Mouse (Mus musculus): ENCODE data around the gene Rnf213. TPM values are rescaled to one million over a fixed set of nuclear protein-coding genes. Genes with fewer than 3 reads are reported as not detected.

Gene Rnf213
- total RNA-seq, 2 experiments from 2014 or later = 2.2 to 2.6 TPM

- intact Hi-C loops (cut with DNase I) = loop anchor here (5.0 kb wide), 1 partner anchor 40 kb away; the partner anchor contains the start of gene Nptx1
- DNase-seq (ENCODE audit: low spot score in 2 of 2) = peak; percentile 66 to 94
These were observed 114.9 kb downstream of the Rnf213 start for GRCm38 (mm10) chr11:119507772-119508171.

GRCm38 (mm10) chr11:119509165-119509776 lies 116.4 kb downstream of the Rnf213 start:
- no peak for DNase-seq (ENCODE audit: low spot score in 2 of 2)
- intact Hi-C loops (cut with DNase I) = loop anchor here (5.0 kb wide), 1 partner anchor 38 kb away; the partner anchor contains the start of gene Nptx1

GRCm38 (mm10) chr11:119513038-119513659 lies 120.2 kb downstream of the Rnf213 start:
- intact Hi-C loops (cut with DNase I) = no loop called here
- DNase-seq (ENCODE audit: low spot score in 2 of 2) = no peak

GRCm38 (mm10) chr11:119514108-119514860 lies 121.4 kb downstream of the Rnf213 start:
- intact Hi-C loops (cut with DNase I) = no loop called here
- DNase-seq (ENCODE audit: low spot score in 2 of 2) = no peak

- DNase-seq (ENCODE audit: low spot score in 2 of 2) = peak; percentile 59 to 87
- intact Hi-C loops (cut with DNase I) = loop anchor here (1.0 to 5.0 kb wide), 3 partner anchors 32 to 392 kb away; partner anchors contain the start of gene Nptx1
These were observed 122.2 kb downstream of the Rnf213 start for GRCm38 (mm10) chr11:119514967-119515636.

- intact Hi-C loops (cut with DNase I) = loop anchor here (1.0 to 5.0 kb wide), 3 partner anchors 31 to 391 kb away; partner anchors contain the start of gene Nptx1
- peak; percentile 72 to 92 for DNase-seq (ENCODE audit: low spot score in 2 of 2)
These were observed 123.2 kb downstream of the Rnf213 start for GRCm38 (mm10) chr11:119515823-119516676.

GRCm38 (mm10) chr11:119516677-119517361 lies 123.9 kb downstream of the Rnf213 start:
- intact Hi-C loops (cut with DNase I) = loop anchor here (5.0 kb wide), 2 partner anchors 280 to 390 kb away; no protein-coding TSS in a partner anchor
- peak in 1 of 2 experiments; percentile 80 for DNase-seq (ENCODE audit: low spot score in 2 of 2)

- intact Hi-C loops (cut with DNase I) = loop anchor here (5.0 kb wide), 2 partner anchors 278 to 388 kb away; no protein-coding TSS in a partner anchor
- no peak for DNase-seq (ENCODE audit: low spot score in 2 of 2)
These were observed 126.5 kb downstream of the Rnf213 start for GRCm38 (mm10) chr11:119519387-119519786.

- intact Hi-C loops (cut with DNase I) = no loop called here
- peak in 1 of 2 experiments; percentile 73 for DNase-seq (ENCODE audit: low spot score in 2 of 2)
These were observed 127.3 kb downstream of the Rnf213 start for GRCm38 (mm10) chr11:119520005-119520712.

- intact Hi-C loops (cut with DNase I) = no loop called here
- no peak for DNase-seq (ENCODE audit: low spot score in 2 of 2)
These were observed 127.8 kb downstream of the Rnf213 start for GRCm38 (mm10) chr11:119520713-119521063.

GRCm38 (mm10) chr11:119521920-119522710 lies 129.2 kb downstream of the Rnf213 start:
- intact Hi-C loops (cut with DNase I) = no loop called here

GRCm38 (mm10) chr11:119522779-119523178 lies 129.9 kb downstream of the Rnf213 start:
- no peak for DNase-seq (ENCODE audit: low spot score in 2 of 2)
- intact Hi-C loops (cut with DNase I) = no loop called here

More at GRCm38 (mm10) chr11:119521920-119522710, 129.2 kb downstream of the Rnf213 start:
- no peak for DNase-seq (ENCODE audit: low spot score in 2 of 2)

- intact Hi-C loops (cut with DNase I) = no loop called here
- DNase-seq (ENCODE audit: low spot score in 2 of 2) = no peak
These were observed 130.5 kb downstream of the Rnf213 start for GRCm38 (mm10) chr11:119523392-119523791.

- intact Hi-C loops (cut with DNase I) = no loop called here
- peak; percentile 85 to 86 for DNase-seq (ENCODE audit: low spot score in 2 of 2)
These were observed 131.6 kb downstream of the Rnf213 start for GRCm38 (mm10) chr11:119524545-119524949.

- intact Hi-C loops (cut with DNase I) = no loop called here
- DNase-seq (ENCODE audit: low spot score in 2 of 2) = peak in 1 of 2 experiments; percentile 34
These were observed 133.4 kb downstream of the Rnf213 start for GRCm38 (mm10) chr11:119526068-119526966.

GRCm38 (mm10) chr11:119528930-119529329 lies 136.0 kb downstream of the Rnf213 start:
- intact Hi-C loops (cut with DNase I) = no loop called here
- peak in 1 of 2 experiments; percentile 56 for DNase-seq (ENCODE audit: low spot score in 2 of 2)
